Mouse (Mus musculus) brain, embryonic 14.5 days (tissue): ENCODE data around the gene Prkab2. TPM values are rescaled to one million over a fixed set of nuclear protein-coding genes. Genes with fewer than 3 reads are reported as not detected.

Experiments used
- DNase-seq: peaks from one replicate; pipeline ENCODE4 v3.0.0-alpha.2; 2011; ENCODE audit warnings: low read depth
- CTCF ChIP-seq: fragments of 200-500 bp; IDR thresholded peaks from 2 replicates; pipeline ENCODE4 v1.5.1; 2012; ENCODE audit warnings: inconsistent platforms, mild to moderate bottlenecking, moderate library complexity, borderline replicate concordance; ENCODE audit not compliant: insufficient read depth, insufficient read length; ENCODE audit errors: extremely low read depth
- POLR2A ChIP-seq: fragments of 200-500 bp; IDR thresholded peaks from 2 replicates; pipeline ENCODE4 v1.6.1; 2012; ENCODE audit warnings: mild to moderate bottlenecking, inconsistent platforms, borderline replicate concordance; ENCODE audit not compliant: poor library complexity, insufficient read depth, insufficient read length, severe bottlenecking; ENCODE audit errors: extremely low read depth
- polyA plus RNA-seq: library from polyadenylated mRNA; depleted of rRNA; stranded (reverse); fragments of >200 nt; gene quantifications from 2 replicates; pipeline ENCODE4 v1.2.3, GENCODE M21; 2012; rRNA removed

Prkab2 gene
- polyA plus RNA-seq, result 17.3 and 18.4 TPM in 2 replicates

DNA sequence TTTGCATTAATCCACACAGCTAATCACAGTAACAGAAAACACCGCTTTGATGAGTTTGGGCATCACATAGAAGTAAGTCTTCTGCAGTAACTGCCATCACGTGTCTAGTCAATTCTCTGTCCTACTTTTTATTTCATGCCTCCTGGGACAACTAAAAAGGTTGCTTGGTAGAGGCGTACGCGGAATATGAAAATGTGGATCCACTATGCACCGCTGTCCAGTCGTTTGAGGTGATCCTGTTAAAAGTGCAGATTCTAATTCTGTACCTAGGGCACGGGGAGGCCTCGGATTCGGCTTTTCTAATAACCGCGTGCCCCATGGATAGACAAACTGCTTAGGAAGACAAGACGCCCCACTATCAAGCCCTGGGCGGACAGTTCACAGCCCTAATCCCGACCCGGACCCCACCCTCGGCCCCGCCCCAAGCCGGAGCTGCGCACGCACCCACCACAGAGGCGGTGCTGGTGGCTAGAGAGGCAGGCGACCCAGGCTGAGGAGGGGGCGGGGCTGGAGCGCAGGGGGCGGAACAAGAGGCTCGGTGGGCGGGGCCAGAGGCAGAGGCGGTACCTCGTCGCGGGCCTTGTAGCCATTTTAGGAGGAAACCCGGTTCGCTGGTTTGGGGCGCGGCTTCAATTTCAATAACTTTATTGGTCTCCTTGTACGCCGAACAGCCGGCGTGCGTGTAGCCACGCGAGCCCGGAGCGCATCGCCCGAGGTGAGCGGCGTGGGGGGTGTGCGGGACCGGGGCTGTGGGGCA, at the start of gene Prkab2:
Gene Prkab2, plus strand, starts transcription at position 539 of the 757 bp plus-strand sequence.
- peak; percentile 99 for DNase-seq
- no peak for TF ChIP-seq CTCF
- TF ChIP-seq POLR2A, result peak; percentile 80; the same call in 1 of the 2 replicates

- no peak for TF ChIP-seq POLR2A
- TF ChIP-seq CTCF, result peak; percentile 21; the same call in 1 of the 2 replicates
- DNase-seq, result peak; percentile 34
Observed at GRCm38 (mm10) chr3:97609201-97609844, 48.7 kb upstream of the Prkab2 start.

DNA sequence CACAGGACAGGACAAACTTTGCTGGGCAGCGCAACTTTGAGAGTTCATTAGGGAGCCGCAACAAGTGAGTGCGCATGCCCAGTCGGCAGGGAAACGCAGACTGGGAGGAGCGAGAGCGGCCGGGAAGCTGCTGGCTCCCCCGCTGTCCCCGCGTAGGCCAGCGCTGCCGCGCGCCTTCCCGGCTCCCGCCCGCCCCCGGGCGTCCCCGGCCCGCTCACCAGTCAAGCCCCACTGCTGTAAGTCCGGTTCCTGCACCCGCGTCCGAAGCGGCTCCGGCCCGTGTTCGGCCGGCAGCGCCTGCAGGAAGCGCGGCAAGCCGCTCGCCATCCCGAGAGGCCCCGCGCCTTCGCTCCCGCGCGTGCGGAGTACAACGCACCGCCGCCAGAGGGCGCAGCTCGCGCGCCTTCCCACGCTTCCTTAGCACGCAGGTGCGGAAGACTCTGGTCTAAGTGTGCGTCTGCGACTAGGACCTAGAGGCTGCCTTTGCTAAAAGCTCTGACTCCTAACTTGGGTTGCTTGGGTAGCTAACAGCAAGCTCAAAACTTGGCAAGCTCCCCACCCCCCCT, 48.1 kb upstream of the Prkab2 start, which contains the start of gene Chd1l:
Gene Chd1l, minus strand, starts transcription at position 359 of the 566 bp plus-strand sequence.
- TF ChIP-seq POLR2A (peak; percentile 65), CTCF (peak; percentile 99)
- DNase-seq, result peak; percentile 95

- no peak for DNase-seq
- no peak for TF ChIP-seq CTCF
- TF ChIP-seq POLR2A, result no peak
Observed at GRCm38 (mm10) chr3:97611021-97611420, 47.0 kb upstream of the Prkab2 start.

- no peak for DNase-seq
- no peak for TF ChIP-seq POLR2A
- TF ChIP-seq CTCF, result no peak
Observed at GRCm38 (mm10) chr3:97615154-97615553, 42.8 kb upstream of the Prkab2 start.

DNA sequence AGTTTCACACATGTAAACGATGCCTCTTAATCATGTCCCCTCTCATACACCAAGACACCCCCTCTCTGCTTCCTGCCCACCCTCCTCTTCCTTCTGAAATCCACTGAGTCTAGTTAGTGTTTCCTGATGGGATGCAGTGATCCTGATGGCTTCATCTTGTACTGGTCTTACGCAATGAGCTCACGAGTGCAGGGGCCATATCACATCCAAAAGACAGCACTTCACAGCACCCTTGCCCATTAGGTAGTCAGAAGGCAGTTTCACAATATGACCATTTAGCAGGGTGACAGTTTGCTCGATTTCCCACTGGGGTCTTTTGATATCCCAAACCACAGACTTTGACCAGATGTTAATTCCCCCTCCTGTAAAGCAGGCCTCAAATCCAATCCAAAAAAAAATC, 42.1 kb upstream of the Prkab2 start:
- no peak for TF ChIP-seq CTCF
- no peak for TF ChIP-seq POLR2A
- no peak for DNase-seq

GRCm38 (mm10) chr3:97617091-97617825, 40.7 kb upstream of the Prkab2 start:
- no peak for DNase-seq
- TF ChIP-seq POLR2A (no peak), CTCF (no peak)

DNA sequence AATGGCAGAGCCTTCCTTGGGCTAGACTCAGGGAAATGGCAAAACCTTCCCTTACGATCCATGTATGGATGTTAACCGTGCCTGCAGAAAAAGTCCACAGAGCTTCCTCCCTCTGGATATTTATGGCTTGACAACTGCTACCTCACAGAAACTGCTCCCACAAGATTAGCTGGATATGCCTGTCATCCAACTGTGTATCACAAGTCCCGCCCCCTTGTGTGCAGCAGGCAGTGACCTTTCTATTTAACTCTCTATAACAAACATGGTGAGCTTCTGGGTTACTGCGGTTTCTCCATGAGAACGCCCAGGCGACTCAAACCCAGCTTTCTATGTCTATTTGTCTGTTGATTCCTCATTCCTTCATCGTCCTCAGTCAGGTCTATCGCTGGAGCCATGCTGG, 40.1 kb upstream of the Prkab2 start:
- no peak for DNase-seq
- no peak for TF ChIP-seq POLR2A
- no peak for TF ChIP-seq CTCF

DNA sequence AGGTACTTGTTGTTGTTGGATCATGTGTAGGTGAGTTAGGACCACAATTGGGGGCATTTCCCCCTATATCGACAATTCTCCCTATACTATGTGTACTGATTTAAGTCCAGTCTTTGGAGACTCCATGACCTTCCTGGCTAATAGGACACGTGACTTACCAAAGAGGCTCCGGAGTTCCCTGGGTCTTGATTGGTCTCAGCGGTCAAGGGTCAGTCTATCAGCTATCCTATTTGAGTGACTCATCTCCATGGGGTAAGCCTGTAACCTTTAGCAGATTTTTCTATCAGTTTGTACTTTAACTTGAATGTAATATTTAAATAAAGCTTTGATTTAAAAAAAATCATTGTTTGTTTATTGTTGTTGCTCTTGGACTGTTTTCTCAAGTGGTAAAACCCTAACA, 37.3 kb upstream of the Prkab2 start:
- no peak for TF ChIP-seq CTCF
- DNase-seq, result no peak

GRCm38 (mm10) chr3:97624611-97625010, 33.4 kb upstream of the Prkab2 start:
- no peak for TF ChIP-seq CTCF
- TF ChIP-seq POLR2A, result no peak
- DNase-seq, result no peak

DNA sequence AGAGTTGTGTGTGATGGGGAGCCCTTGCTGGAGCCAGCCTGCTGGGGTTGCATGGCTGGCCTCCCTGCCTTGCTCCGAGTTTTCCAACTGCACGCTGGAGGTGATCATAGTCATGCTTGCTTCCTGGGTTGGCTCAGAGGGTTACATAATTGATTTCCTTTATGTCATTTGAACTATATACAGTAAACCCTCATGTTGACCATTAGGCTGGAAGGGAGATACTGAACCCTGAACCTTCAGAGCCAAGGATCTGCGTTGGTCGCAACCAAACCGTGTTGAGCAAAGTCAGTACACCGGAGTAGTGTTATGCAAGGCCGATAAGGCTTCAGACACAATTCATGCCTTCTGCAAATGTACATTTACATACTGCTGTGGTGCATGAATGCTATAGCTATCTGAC, 30.1 kb upstream of the Prkab2 start:
- TF ChIP-seq CTCF (no peak), POLR2A (no peak)
- no peak for DNase-seq
